Mouse (Mus musculus) small intestine, adult 2 months (tissue): ENCODE data around the gene Csrnp3. TPM values are rescaled to one million over a fixed set of nuclear protein-coding genes. Genes with fewer than 3 reads are reported as not detected.

Source experiments
- H3K27ac ChIP-seq: fragments of 200-500 bp; 2 replicates; pipeline ENCODE4 v1.5.1; 2012; ENCODE audit warnings: low read depth, low read length, control low read depth, inconsistent platforms; ENCODE audit not compliant: insufficient read depth
- H3K27me3 ChIP-seq: fragments of 200-500 bp; 2 replicates; pipeline ENCODE4 v1.6.1; 2012; ENCODE audit warnings: mild to moderate bottlenecking, moderate library complexity, low read length, inconsistent platforms; ENCODE audit not compliant: control insufficient read depth, insufficient read depth
- H3K36me3 ChIP-seq: fragments of 200-500 bp; 2 replicates; pipeline ENCODE4 v1.6.1; 2012; ENCODE audit warnings: mild to moderate bottlenecking, low read length, control low read depth, inconsistent platforms; ENCODE audit not compliant: control insufficient read depth, insufficient read depth
- H3K4me1 ChIP-seq: fragments of 200-500 bp; 2 replicates; pipeline ENCODE4 v1.6.1; 2012; ENCODE audit warnings: low read length, inconsistent platforms, mixed read lengths; ENCODE audit not compliant: control insufficient read depth, insufficient read depth, insufficient read length
- H3K4me3 ChIP-seq: fragments of 200-500 bp; 2 replicates; pipeline ENCODE4 v1.5.1; 2012; ENCODE audit warnings: low read depth, mild to moderate bottlenecking, control low read depth, inconsistent platforms, low read length, moderate library complexity
- CTCF ChIP-seq: fragments of 200-500 bp; IDR thresholded peaks from 2 replicates; pipeline ENCODE4 v1.5.1; 2012; ENCODE audit warnings: low read depth, mild to moderate bottlenecking, control low read depth, inconsistent platforms, low read length, moderate library complexity, mixed read lengths; ENCODE audit not compliant: insufficient replicate concordance, insufficient read length; ENCODE audit errors: extremely low read depth
- POLR2A ChIP-seq: fragments of 200-500 bp; IDR thresholded peaks from 2 replicates; pipeline ENCODE4 v1.6.1; 2012; ENCODE audit warnings: low read depth, mild to moderate bottlenecking, control low read depth, inconsistent platforms, low read length, moderate library complexity
- WGBS: fragments of 180-500 bp; shearing (Covaris S2); methylation state at CpG from one replicate; pipeline ENCODE4 v1.1.7; 2018; 5-methylcytosine and 5-hydroxymethylcytosine counted together
- polyA plus RNA-seq: library from polyadenylated mRNA; depleted of rRNA; stranded (reverse); fragments of >200 nt; gene quantifications from 2 replicates; pipeline ENCODE4 v1.2.3, GENCODE M21; 2012

Gene Csrnp3
- polyA plus RNA-seq, 1 experiment = 0.05 TPM

DNA sequence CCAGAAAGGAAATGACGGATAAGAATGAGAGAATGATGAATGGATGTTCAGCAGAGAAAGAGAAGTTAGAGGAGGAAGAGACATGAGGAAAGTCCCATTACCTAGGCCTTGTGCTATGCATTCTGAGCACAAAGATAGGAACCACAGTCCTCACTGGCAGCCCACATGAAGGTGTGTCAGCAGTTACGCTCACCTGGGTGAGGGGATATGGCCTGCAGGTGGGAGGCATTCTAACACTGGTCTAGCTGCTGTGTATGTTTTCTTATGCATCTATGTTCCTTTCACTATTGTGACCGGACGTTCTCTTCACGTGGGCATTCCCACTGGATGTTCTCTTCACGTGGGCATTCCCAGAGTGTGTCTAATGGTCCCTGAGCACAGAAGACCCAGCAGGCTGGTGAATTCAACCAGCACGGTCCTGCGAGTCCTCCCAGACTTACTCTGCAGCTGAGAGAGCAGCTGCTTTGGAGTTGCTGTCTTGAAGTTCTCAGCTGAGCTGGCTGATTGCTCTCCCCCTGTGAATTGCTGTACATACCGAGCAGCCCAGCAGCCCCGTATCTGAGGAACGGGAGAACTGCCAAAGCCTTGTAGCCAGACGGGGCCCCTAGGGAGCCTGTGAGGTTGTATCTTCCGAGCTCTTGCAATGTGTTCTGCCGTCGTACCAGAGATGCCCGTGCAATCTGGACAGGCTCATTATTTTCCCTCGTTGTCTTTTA lies 133.9 kb downstream of the Csrnp3 start:
- H3K4me1 ChIP-seq = no peaks in the 10 kb centered on the region
- no peak for TF ChIP-seq POLR2A
- no peak for TF ChIP-seq CTCF
- H3K27ac ChIP-seq = no peak overlapping the region
- no peak overlapping the region for H3K4me3 ChIP-seq
- WGBS = 75% methylated on average over 17 of the region's 17 CpGs
- no peaks in the 10 kb centered on the region for H3K36me3 ChIP-seq
- H3K27me3 ChIP-seq = no peaks in the 10 kb centered on the region

DNA sequence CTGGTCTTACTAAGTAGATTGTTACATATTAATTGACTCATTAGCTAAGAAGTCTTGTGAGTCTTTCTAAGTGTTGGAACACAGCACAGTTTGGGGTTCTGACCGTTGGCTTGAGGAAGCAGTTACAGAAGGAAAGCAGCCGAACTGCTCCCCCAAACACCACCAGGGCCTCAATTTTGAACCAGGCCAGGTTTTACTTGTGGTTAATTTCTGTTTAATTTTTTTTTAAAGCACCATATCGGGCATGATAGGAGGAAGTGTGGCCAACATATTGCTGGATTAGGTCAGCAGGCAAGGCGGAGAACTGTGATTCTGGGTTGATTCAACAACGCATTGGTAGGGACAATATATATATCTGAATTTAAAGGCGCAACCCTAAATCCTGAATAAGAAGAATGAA lies 135.9 kb downstream of the Csrnp3 start:
- Histone ChIP-seq H3K27ac (no peak overlapping the region), H3K36me3 (no peaks in the 10 kb centered on the region), H3K4me3 (no peak overlapping the region), H3K27me3 (no peaks in the 10 kb centered on the region; the same call in 1 of the 2 replicates), H3K4me1 (no peaks in the 10 kb centered on the region)
- TF ChIP-seq CTCF (no peak), POLR2A (no peak)
- 81% methylated on average over 6 of the region's 6 CpGs for WGBS

DNA sequence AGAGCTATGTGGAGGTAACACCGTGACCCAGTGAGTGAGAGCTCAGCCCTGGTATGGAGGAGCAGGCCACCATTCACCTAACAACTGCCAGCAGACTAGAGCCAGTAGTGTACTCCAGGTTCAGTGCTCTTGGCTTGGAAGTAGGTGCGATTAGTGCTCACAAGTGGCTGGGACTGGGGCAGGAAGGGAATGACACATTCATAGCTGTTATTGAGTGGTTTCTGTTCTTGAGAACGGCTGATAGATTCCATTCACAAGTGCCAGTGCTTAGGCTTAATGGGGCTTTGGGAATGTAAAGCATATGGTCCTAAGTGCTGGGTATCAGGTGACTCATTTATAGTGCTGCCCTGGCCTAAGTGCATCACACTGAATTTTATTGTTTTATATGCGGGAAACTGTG lies 136.4 kb downstream of the Csrnp3 start:
- no peaks in the 10 kb centered on the region for H3K36me3 ChIP-seq
- H3K4me1 ChIP-seq = no peaks in the 10 kb centered on the region
- 62% methylated on average over 4 of the region's 4 CpGs for WGBS
- H3K27me3 ChIP-seq = no peaks in the 10 kb centered on the region; the same call in 1 of the 2 replicates
- no peak overlapping the region for H3K4me3 ChIP-seq
- no peak overlapping the region for H3K27ac ChIP-seq
- no peak for TF ChIP-seq CTCF
- no peak for TF ChIP-seq POLR2A

DNA sequence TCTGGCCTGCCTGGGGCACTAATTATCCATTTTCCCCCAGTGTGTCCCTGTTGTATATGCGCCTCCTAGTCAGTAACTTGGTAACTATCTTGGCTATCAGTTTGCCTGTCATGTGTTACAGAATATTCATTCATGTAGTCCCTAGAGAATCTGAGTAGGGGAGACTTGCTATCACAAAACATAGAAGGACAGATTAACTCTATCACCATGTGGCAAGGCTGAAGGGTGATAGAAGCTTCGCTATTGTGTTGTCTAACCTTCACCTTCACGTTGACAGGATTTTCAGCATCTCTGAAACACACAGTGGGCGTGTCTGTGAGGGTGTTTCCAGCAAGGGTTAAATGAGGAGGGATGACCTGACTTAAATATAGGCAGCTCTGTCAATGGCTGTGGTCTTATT lies 140.1 kb downstream of the Csrnp3 start:
- H3K4me1 ChIP-seq = no peaks in the 10 kb centered on the region
- no peak for TF ChIP-seq CTCF
- no peak for TF ChIP-seq POLR2A
- no peak overlapping the region for H3K27ac ChIP-seq
- H3K27me3 ChIP-seq = no peaks in the 10 kb centered on the region; the same call in 1 of the 2 replicates
- WGBS = 73% methylated on average over 4 of the region's 4 CpGs
- no peak overlapping the region for H3K4me3 ChIP-seq
- H3K36me3 ChIP-seq = no peaks in the 10 kb centered on the region

DNA sequence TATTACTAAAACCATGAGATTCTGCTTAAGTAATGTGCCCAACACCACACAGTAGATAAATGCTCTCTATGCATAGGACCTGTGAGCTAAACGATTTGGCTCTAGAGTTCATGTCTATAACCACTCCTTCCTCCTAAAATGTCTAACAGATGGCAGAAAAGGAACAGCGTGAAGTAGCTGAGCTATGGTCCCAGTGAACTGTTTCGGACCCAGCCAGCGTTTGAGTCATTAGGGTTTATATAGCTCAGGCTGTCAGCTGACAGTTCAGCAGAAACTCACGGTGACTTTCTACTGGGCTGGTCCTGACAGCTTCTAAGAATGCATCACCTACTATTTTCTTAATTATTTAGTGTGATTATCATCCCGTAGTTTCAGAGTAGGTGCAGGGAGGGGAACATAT lies 141.5 kb downstream of the Csrnp3 start:
- TF ChIP-seq POLR2A (no peak), CTCF (no peak)
- no peak overlapping the region for H3K4me3 ChIP-seq
- H3K4me1 ChIP-seq = no peaks in the 10 kb centered on the region
- no peaks in the 10 kb centered on the region; the same call in 1 of the 2 replicates for H3K27me3 ChIP-seq
- H3K36me3 ChIP-seq = no peaks in the 10 kb centered on the region
- no peak overlapping the region for H3K27ac ChIP-seq
- 69% methylated on average over 6 of the region's 6 CpGs for WGBS

DNA sequence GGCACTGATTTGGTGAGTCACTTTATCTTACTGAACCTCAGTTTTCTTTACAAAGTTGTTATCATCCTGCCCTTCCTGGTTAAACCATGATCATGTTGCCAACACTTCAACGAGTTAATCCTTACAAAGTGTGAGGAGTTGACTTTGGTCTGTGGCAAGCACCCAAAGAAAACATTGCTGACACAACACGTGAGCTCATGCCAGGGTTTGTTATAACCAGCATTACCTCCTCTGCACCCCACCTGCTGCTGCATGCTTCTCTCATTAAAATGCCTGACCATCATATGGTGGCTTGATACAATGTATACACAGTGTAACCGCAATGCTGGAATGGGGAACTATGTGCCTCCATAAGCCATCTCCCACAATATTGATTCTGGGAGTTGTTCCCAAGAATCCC lies 142.0 kb downstream of the Csrnp3 start:
- TF ChIP-seq POLR2A (no peak), CTCF (no peak)
- H3K36me3 ChIP-seq = no peaks in the 10 kb centered on the region
- H3K4me3 ChIP-seq = no peak overlapping the region
- H3K27me3 ChIP-seq = no peaks in the 10 kb centered on the region; the same call in 1 of the 2 replicates
- 31% methylated on average over 3 of the region's 3 CpGs for WGBS
- H3K4me1 ChIP-seq = no peaks in the 10 kb centered on the region
- no peak overlapping the region for H3K27ac ChIP-seq

DNA sequence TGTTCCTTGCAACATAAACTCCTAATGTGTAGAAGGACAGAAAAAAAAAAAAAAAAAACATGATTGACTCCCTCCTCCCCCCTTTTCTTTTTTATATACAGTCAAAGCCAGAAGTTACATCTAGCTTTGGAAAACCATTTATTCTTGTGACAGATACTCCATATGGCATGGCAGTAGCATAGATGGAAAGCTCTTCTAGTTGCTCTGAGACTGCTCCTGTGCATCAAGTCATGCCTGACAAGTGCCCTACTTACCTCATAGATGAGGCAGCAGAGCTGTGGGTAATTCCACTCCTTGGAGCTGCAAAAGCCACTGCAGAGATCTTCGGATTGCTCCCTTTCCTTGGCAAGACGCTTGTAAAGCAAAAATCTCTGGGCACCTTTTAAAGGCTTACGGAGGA lies 143.2 kb downstream of the Csrnp3 start:
- H3K27me3 ChIP-seq = no peaks in the 10 kb centered on the region; the same call in 1 of the 2 replicates
- WGBS = 88% methylated on average over 3 of the region's 3 CpGs
- TF ChIP-seq CTCF (no peak), POLR2A (no peak)

More for the DNA sequence above, 143.2 kb downstream of the Csrnp3 start:
- Histone ChIP-seq H3K36me3 (no peaks in the 10 kb centered on the region), H3K27ac (no peak overlapping the region), H3K4me3 (no peak overlapping the region), H3K4me1 (no peaks in the 10 kb centered on the region)
